Mouse (Mus musculus): ENCODE results near the gene Ankmy1.

DNA sequence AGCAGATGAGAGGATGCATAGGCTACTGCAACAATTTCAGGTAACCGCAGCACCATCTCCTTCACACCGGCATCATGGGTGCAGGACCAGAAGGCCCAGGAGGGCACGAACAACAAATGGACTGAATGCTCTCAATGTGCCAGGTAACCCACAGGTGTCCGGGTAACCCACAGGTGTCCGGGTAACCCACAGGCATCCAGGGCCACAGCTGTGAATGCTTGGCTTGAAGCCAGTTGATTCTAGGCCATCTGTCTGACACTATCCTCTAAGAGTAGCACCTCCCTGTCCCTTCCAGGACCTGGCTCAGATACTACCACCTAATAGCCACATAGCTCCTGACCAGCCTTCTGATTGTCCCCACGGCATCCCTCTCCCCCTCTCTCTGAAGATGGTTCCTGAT, 20.7 kb downstream of the Ankmy1 start:
- no peak for TF ChIP-seq POLR2A (IDR thresholded peaks at IDR 0.05; ENCODE audit: borderline replicate concordance, extremely low read depth, insufficient read depth, insufficient read length, poor library complexity, severe bottlenecking)
- no peak for TF ChIP-seq CTCF (IDR thresholded peaks at IDR 0.05; ENCODE audit: borderline replicate concordance, extremely low read depth, insufficient read depth, insufficient read length)

All from brain, embryonic 14.5 days (tissue).